Mouse (Mus musculus) hindbrain, postnatal 0 days (tissue): ENCODE measurements around the gene Dmp1. TPM values are rescaled to one million over a fixed set of nuclear protein-coding genes. Genes with fewer than 3 reads are reported as not detected.
A peak's percentile ranks its signal among the peaks of the same experiment; 100 is the strongest.

Source experiments
- ATAC-seq: fragments of 200-750 bp; cut with Nextera tagmentation; 2 replicates; pipeline ENCODE4 v1.8.0; 2017; ENCODE audit warnings: mild to moderate bottlenecking, moderate TSS enrichment, moderate library complexity
- DNase-seq: peaks from one replicate; pipeline ENCODE4 v3.0.0-alpha.2; 2015; ENCODE audit warnings: low spot score
- H3K27ac ChIP-seq: fragments of 300-500 bp; sonication (generic); 2 replicates; pipeline ENCODE4 v1.5.1; 2014; ENCODE audit warnings: mild to moderate bottlenecking
- H3K27me3 ChIP-seq: fragments of 300-500 bp; sonication (generic); 2 replicates; pipeline ENCODE4 v1.6.1; 2014; ENCODE audit warnings: low read length, mixed read lengths; ENCODE audit not compliant: insufficient read depth
- H3K36me3 ChIP-seq: fragments of 300-500 bp; sonication (generic); 2 replicates; pipeline ENCODE4 v1.6.1; 2014; ENCODE audit warnings: low read length, mixed read lengths; ENCODE audit not compliant: insufficient read depth
- H3K4me1 ChIP-seq: fragments of 300-500 bp; sonication (generic); 2 replicates; pipeline ENCODE4 v1.6.1; 2014; ENCODE audit warnings: antibody characterized with exemption, low read length, mixed read lengths; ENCODE audit not compliant: insufficient read depth
- H3K4me2 ChIP-seq: fragments of 300-500 bp; sonication (generic); 2 replicates; pipeline ENCODE4 v1.6.1; 2014; ENCODE audit warnings: low read depth, mild to moderate bottlenecking, low read length, moderate library complexity, mixed read lengths
- H3K4me3 ChIP-seq: fragments of 300-500 bp; sonication (generic); 2 replicates; pipeline ENCODE4 v1.5.1; 2014; ENCODE audit warnings: low read length
- H3K9ac ChIP-seq: fragments of 300-500 bp; sonication (generic); replicated peaks from 2 replicates; pipeline ENCODE4 v1.6.1; 2014; ENCODE audit warnings: mild to moderate bottlenecking, low read length, moderate library complexity, mixed read lengths
- H3K9me3 ChIP-seq: fragments of 300-500 bp; sonication (generic); 2 replicates; pipeline ENCODE4 v1.6.1; 2016; ENCODE audit warnings: low read length, mixed read lengths
- CTCF ChIP-seq: IDR thresholded peaks from 2 replicates; pipeline ENCODE4 v1.5.1; 2016; ENCODE audit warnings: antibody characterized with exemption, control low read depth, low read depth
- WGBS: fragments of 180-500 bp; shearing (Covaris S2); extraction: QIAGEN DNeasy Blood & Tissue Kit; methylation state at CpG from one replicate; pipeline ENCODE4 v1.1.7; 2014; 5-methylcytosine and 5-hydroxymethylcytosine counted together
- polyA plus RNA-seq: library from polyadenylated mRNA; unstranded; fragments of >200 nt; fragmentation: Nextera tagmentation; extraction: Ambion mirVana; gene quantifications from 2 replicates; pipeline ENCODE4 v1.2.1, GENCODE M21; 2015
- total RNA-seq: library from RNA; depleted of rRNA; stranded (reverse); fragments of >200 nt; gene quantifications from 2 replicates; pipeline ENCODE4 v1.2.3, GENCODE M21; 2014

The Dmp1 gene
- total and polyA plus RNA-seq, 2 experiments from 2014 or later: 0.21 to 0.26 TPM

DNA sequence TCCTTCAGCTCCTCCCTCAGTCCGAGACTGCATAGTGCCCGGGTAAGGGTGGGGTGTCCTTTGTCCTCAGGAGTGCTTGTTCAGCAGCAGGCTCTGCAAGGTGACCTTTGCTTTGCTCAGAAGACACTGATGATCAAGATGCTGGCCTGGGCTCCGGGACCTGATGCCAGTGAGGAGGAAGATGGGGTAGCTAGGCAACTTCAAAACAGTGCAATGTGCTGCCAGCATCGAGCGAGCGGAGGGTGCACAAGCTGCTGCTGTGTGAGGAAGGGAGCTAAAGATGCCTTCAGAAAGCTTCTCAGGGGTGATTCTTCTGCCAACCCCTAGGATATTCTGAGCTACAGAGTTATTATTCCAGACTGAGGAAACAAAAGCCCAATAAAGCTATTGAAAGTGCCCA is 29.3 kb upstream of the Dmp1 start:
- H3K4me1 ChIP-seq: no peaks in the 10 kb centered on the region
- H3K36me3 ChIP-seq: no peaks in the 10 kb centered on the region
- no peak overlapping the region for H3K27ac ChIP-seq
- no peak overlapping the region for H3K4me3 ChIP-seq
- H3K9ac ChIP-seq: no peak overlapping the region
- DNase-seq (no peak), ATAC-seq (no peak)
- no peak overlapping the region for H3K4me2 ChIP-seq
- no peaks in the 10 kb centered on the region for H3K9me3 ChIP-seq
- no peak for TF ChIP-seq CTCF
- WGBS: 49% methylated on average over 6 of the region's 6 CpGs
- no peaks in the 10 kb centered on the region for H3K27me3 ChIP-seq

DNA sequence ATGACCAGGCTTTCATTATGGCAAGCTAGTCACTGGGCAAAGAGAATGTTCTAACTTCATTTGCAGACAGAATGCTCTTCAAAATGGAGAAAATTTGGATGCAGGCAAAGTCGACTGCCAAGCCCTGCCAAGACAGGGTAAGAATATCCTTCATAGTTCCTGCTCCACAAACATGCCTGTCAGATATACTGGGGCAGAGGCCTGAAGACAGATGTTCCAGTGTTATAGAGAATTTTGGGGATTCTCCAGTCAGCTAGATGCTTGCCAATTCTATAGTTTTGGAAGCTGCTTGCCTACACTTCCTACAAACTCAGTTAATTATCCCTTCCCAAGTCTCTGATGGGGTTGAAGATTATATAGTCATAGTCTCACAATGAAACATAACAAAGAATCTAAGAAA is 18.7 kb upstream of the Dmp1 start:
- Histone ChIP-seq H3K4me3 (no peak overlapping the region), H3K9ac (no peak overlapping the region), H3K4me2 (no peak overlapping the region), H3K36me3 (no peaks in the 10 kb centered on the region), H3K4me1 (no peaks in the 10 kb centered on the region), H3K9me3 (0 out of 2 replicates have a peak, but pooled peaks cover 5% of the 10 kb centered on the region), H3K27me3 (no peaks in the 10 kb centered on the region), H3K27ac (no peak overlapping the region)
- no peak for ATAC-seq
- no peak for DNase-seq
- no peak for TF ChIP-seq CTCF
- WGBS: 94% methylated on average over 1 of the region's 1 CpGs

DNA sequence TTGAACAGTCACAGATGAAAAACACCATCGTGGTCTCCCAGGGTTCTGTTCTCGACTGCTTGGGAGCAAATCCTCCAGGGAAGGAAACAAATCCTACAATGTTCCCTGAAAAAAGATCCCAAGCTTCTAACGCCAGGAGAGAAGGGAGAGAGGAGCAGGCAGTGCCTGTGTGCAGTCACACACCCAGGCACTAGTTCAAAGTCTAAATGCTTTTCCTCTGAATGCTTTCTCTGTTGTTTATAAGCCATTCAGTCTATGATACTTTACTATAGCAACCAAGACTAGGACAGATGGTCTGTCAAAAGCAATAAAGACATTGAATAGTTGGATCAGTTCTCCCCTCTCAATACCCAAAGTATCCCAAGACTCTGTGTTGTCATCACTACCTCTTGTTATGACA is 15.1 kb upstream of the Dmp1 start:
- no peak overlapping the region for H3K4me2 ChIP-seq
- H3K27me3 ChIP-seq: no peaks in the 10 kb centered on the region
- 0 out of 2 replicates have a peak, but pooled peaks cover 3% of the 10 kb centered on the region for H3K9me3 ChIP-seq
- DNase-seq (no peak), ATAC-seq (no peak)
- no peak for TF ChIP-seq CTCF
- WGBS: 70% methylated on average over 3 of the region's 3 CpGs
- no peak overlapping the region for H3K27ac ChIP-seq
- no peaks in the 10 kb centered on the region for H3K36me3 ChIP-seq
- H3K4me3 ChIP-seq: no peak overlapping the region
- no peaks in the 10 kb centered on the region for H3K4me1 ChIP-seq
- no peak overlapping the region for H3K9ac ChIP-seq

DNA sequence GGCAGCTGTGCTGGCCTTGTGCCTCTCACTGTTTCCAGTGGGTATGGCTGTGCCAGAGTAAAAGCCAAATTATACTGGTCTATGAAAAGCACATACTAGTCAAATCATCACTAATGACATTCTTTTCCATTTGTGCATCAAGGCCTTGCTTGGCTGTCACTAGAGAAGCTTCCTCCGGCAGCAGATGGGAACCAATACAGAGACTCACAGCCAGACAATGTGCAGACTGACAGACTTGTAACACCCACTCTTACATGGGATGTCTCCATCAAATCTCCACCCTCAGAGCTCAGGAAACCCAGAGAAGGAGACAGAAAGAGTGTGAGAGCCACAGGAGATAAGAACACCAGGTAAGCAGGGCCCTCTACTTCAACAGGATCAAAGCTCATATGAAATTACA is 7.3 kb upstream of the Dmp1 start:
- Histone ChIP-seq H3K4me2 (no peak overlapping the region), H3K4me1 (no peaks in the 10 kb centered on the region), H3K9me3 (0 out of 2 replicates have a peak, but pooled peaks cover 2% of the 10 kb centered on the region), H3K36me3 (no peaks in the 10 kb centered on the region), H3K27ac (no peak overlapping the region), H3K9ac (no peak overlapping the region), H3K27me3 (no peaks in the 10 kb centered on the region), H3K4me3 (no peak overlapping the region)
- ATAC-seq: no peak
- WGBS: 82% methylated on average over 1 of the region's 1 CpGs
- no peak for DNase-seq
- no peak for TF ChIP-seq CTCF

DNA sequence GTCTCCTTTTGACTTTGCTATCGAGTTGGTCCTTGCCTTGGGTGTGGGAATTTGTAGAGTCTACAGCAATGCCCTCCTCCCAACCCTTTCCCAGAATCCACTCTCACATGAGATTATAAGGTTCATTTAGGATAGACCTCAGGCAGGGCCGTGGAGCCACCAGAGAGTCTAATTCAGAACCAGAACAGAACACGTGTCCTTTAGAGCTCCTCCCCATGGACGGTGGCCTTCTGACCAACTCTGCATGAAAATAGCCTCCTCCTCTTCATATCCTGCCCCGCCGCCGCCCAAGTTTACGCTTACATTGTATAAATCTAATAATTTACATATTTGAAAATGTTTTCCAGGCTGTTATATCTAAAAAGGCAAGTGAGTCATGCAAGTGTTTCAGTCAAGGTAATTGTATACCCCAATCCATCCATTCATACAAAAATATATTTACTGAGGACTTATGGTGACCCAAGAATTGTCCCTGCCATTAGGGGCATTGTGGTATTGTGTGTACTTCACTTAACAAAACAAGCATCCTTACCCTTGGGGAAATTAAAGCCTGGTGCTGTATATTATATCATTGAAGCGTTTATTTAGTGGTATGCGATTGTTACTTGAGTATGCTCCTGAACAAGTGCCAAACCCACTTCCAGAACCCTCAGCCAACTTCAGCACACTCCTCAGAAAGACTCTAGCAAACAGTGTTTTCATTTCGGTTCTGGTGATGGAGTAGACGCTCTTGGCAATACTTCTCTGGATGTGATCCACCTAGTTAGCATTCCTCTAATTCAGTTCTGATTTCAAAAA is 1.1 kb upstream of the Dmp1 start:
- Histone ChIP-seq H3K27me3 (no peaks in the 10 kb centered on the region), H3K4me3 (no peak overlapping the region), H3K36me3 (no peaks in the 10 kb centered on the region), H3K9ac (no peak overlapping the region), H3K9me3 (no peaks in the 10 kb centered on the region), H3K4me2 (no peak overlapping the region), H3K27ac (no peak overlapping the region), H3K4me1 (no peaks in the 10 kb centered on the region)
- WGBS: 87% methylated on average over 12 of the region's 12 CpGs
- ATAC-seq: no peak
- no peak for DNase-seq
- no peak for TF ChIP-seq CTCF

DNA sequence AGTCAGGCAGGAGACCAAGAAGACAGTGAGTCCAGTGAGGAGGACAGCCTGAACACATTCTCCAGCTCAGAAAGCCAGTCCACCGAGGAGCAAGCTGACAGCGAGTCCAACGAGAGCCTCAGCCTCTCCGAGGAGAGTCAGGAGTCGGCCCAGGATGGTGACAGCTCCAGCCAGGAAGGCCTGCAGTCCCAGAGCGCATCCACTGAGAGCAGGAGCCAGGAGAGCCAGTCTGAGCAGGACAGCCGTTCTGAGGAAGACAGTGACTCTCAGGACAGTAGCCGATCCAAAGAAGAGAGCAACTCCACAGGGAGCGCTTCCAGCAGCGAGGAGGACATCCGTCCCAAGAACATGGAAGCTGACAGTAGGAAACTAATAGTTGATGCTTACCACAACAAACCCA is 10.1 kb downstream of the Dmp1 start:
- DNase-seq (no peak), ATAC-seq (no peak)
- 77% methylated on average over 11 of the region's 11 CpGs for WGBS
- Histone ChIP-seq H3K9ac (no peak overlapping the region), H3K9me3 (no peaks in the 10 kb centered on the region), H3K4me1 (no peaks in the 10 kb centered on the region), H3K4me2 (no peak overlapping the region), H3K4me3 (no peak overlapping the region), H3K27ac (no peak overlapping the region), H3K27me3 (no peaks in the 10 kb centered on the region), H3K36me3 (no peaks in the 10 kb centered on the region)
- TF ChIP-seq CTCF: no peak

DNA sequence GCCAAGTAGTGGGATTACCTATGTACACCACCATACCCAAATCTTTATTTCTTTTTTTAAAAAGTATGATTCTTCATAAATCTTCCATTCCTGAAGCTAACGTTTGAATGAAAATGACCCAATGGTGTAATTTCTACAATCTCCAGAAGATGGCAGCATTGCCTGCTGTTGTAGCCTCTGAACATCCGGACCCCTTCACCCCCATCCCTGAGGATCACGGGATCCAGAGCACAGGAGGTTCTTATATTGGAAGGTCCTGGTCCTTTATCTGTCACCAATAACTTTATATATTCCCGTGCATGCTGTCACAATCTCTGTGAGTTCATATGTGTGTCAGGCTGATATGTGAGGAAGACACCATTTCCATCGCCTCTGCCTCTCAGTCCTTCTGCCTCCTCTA is 16.5 kb downstream of the Dmp1 start:
- ATAC-seq (peak; percentile 75), DNase-seq (peak; percentile 75)
- Histone ChIP-seq H3K36me3 (no peaks in the 10 kb centered on the region), H3K27me3 (no peaks in the 10 kb centered on the region), H3K4me3 (no peak overlapping the region), H3K27ac (no peak overlapping the region), H3K9ac (no peak overlapping the region), H3K9me3 (no peaks in the 10 kb centered on the region), H3K4me2 (no peak overlapping the region), H3K4me1 (no peaks in the 10 kb centered on the region)
- TF ChIP-seq CTCF: peak; percentile 87
- WGBS: 31% methylated on average over 5 of the region's 5 CpGs
